Mouse (Mus musculus) liver, postnatal 0 days (tissue): ENCODE data around the gene A630001G21Rik.

Source experiments
- CTCF ChIP-seq: sonication (generic); IDR thresholded peaks from 2 replicates; pipeline ENCODE4 v1.5.1; 2016; ENCODE audit warnings: antibody characterized with exemption, low read depth
- EP300 ChIP-seq: IDR thresholded peaks from 2 replicates; pipeline ENCODE4 v1.6.1; 2016; ENCODE audit warnings: antibody characterized with exemption, low read depth, mild to moderate bottlenecking

DNA sequence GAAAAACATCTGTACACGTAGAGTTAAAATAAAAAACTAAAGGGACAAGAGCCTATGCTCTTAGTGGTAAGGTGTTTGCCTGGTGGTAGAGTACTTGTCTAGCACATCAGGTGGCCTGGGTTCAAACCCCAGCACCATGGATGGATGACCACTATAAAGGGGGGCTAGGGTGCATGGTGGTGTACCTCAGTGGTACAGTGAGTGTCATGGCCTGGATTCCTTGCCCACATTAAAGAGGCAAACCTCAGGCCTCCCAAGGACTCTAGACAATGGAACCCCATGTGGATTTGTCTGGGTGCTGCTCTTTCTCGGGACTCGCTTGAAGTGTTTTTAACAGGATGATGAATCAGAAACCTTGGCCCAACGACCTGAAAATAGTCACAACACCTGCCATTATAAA lies 75.9 kb downstream of the A630001G21Rik start:
- no peak for TF ChIP-seq EP300
- no peak for TF ChIP-seq CTCF
